Mouse (Mus musculus) fat pad, adult 2 months (tissue): Measurements from ENCODE around the gene Morc1.

Source experiments
- DNase-seq: peaks from one replicate; pipeline ENCODE4 v3.0.0-alpha.2; 2011; ENCODE audit warnings: low read depth, low spot score; ENCODE audit errors: extremely low read depth

Gene Morc1

DNA sequence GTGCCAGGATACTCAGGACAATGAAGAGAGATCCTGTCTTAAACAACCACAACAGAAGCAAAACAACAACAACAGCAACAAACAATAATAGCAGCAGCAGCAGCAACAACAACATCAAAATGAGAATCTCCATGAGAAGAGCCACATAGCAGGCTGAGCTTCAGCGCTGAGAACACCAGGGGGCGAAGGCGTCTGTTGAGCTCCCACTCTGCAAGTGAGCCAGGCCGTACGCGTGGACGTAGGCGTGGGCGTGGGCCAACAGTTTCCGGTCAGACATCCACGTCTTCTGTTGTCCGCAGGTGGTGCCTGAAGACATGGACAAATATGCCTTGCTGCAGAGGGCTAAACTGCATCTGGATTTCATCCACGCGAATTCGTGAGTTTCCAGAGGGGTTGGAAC lies at the start of gene Morc1:
Gene Morc1 (plus strand): TSS at position 211 of the 400 bp plus-strand sequence.
- DNase-seq = no peak

DNA sequence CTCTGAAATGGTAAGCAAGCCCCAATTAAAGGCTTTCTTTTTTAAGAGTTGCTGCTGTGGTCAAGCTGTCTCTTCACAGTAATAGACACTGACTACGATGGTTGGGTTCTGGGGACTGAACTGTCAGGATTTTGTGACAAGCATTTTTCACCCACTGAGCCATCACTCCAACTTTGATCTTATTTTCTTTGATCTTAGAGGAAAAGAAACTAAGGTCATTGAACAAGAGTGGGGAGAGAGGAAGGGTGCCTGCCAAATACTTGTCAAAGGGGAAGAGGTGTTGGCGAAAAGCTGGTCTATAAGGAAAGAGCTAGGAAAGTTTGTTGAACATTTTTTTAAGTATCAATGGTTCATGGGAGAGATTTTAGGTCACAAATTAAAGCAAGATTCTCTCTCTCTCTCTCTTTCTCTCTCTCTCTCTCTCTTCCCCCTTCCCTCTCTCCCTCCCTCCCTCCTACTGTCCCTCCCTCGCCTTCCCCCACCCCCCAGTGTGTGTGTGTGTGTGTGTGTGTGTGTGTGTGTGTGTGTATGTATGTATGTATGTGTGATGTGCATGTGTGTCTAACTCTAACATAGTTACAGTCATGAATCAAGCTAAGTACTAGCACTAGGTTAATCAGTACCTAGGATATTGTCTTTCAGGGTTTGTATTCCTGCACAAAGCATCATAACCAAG lies 47.3 kb upstream of the Morc1 start:
- DNase-seq = no peak

DNA sequence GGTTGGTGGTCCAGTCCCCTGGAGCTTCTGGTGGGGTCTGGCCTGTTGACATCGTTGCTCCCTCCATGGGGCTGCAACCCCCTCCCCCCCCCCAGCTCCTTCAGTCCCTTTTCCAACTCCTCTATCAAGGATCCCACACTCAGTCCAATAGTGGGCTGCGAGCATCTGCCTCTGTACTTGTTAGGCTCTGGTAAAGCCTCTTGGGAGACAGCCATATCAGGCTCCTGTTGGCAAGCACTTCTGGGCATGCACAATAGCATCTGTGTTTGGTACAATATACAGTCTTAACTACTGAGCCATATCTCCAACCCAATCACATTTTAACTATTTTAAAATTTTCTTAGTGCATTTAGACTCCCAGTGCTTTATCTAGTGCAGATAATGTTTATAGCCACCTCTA lies 44.1 kb upstream of the Morc1 start:
- no peak for DNase-seq

DNA sequence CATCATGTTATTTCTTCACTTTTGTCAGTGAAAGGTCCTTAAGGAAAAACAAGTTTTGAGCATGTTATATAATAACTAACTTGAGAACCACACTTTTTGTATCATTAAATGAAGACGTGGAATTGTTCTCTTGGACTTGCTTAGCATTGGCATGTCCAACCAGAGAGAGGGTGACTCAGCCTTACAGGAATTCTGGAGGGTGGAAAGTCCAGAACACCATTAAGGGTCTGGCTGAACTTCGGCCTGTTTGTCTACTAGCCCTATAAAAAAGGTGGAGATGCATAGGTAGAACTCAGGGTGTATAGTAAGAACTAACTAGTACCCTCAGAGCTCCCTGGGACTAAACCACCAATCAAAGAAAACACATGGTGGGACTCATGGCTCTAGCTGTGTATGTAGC lies 35.8 kb upstream of the Morc1 start:
- DNase-seq = no peak

DNA sequence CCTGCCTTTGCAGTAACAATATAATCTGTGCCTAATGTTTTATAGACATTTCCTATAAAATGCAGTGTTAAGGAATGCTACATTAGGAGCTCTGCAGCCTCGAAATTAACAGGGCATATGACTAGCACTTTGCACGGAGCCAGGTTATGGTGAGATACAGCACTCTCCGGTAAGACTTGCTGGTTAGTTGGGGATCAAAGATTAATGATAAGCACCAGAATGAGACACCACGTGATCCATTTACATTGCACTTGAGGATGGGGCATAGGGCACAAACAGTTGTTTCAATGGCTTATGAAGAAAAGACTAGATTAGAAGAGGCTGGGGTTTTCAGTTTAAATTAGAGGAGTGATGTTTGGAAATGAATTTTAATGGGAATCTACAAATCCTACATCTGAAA lies 28.1 kb upstream of the Morc1 start:
- DNase-seq = no peak

DNA sequence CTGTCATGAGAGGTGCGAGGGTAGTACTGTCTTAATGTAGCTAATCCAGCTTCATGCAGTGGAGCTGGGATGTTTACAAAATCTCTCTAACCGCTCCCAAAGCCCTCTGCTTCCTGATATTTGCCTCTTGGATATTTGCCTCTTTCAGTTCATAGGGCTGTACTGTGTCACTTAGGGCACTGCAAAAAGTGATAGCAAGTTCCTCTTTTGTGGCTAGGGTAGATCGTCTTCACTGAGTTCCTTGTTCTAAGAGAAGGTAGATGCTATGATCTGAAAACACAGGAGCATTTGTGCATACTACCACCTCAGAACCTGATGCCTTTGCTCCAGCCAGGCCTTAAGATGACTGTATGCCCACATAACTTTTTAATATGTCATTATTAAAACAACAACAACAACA lies 27.6 kb upstream of the Morc1 start:
- no peak for DNase-seq

DNA sequence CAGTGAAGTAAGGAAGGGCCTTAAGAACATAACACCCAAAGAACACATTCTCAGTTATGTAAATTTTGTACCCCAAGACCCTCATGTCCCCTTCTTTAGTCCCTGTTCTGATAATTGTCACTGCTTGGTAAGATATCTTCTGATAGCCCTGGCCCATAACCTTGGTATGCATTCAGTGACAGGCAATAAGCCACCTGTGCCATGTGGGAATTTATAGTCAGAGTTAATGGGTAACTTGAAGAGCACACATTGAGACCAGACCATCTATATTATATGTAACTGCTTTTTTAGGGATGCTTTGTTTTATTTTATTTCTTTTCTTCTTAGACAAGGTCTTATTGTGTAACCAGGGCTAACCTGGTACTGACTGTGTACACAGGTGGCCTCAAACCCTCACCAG lies 27.0 kb upstream of the Morc1 start:
- no peak for DNase-seq

DNA sequence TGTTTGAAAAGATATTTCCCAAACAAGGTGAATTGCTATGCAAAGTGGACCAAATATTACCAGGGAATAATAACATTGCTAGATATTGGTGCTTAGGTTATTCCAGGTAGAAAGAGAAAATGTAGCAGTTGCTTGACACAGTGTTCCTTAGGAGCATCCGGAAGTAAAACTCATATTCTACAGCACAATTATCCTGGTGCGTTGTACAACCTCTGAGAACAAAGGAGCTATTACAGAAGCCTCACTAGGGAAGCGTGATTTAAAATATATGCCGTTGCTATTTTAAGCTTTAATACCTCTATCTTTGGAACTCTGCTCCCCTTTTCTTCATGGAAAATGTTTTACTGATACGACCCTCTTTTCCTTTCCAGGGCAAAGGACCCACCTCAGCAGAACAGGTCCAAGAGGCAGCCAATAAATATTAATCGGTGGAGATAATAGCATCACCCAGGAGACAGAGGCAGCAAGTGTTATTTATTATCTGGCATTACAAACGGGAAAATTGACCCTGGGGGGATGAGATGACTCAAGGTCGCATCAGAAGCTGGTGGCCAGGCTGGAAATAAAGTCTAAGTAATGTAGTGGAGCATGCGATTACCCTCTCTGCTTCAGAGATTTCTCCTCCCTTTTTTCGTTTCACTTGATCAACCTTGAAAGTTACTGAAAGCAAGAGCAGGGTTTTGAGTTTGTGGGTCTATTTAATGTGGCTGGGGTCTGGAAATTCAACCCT lies 25.2 kb upstream of the Morc1 start:
- no peak for DNase-seq

DNA sequence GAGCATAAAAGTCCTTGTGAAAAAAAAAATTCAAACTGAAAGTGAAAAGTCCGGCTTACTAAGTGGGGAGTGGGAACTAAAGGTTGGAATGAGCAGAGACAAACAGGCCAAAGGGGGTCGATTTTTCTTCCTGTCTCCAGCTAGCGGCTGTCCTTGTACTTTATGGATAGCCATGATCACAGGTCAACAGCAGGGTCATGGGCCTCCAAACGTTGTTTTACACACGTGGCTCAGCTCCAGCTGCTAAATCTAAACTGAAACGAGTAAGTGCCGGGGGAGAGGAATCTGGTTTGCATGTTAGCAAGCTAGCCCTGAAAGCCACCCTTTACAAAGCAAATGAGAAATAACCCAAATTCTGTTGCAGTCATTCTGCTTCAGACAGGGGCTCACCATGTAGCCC lies 21.5 kb upstream of the Morc1 start:
- DNase-seq = no peak

DNA sequence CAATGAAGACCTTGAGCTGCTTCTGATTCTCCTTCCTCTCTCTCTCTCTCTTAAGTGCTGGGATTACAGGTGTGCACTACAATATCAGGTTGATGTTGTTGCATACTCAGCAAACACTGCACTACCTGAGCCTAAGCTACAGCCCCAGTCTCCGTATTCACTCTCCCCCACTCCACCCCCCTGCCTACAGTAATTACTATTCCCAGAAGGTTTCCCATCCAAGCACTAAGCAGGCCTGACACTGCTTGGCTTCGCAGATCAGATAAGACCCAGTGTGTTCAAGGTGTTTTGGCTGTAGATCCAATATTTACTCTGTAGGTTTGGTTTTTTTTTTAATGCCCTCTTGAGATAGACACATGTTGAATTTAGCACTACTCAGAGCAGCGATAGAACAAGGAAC lies 20.9 kb upstream of the Morc1 start:
- no peak for DNase-seq

DNA sequence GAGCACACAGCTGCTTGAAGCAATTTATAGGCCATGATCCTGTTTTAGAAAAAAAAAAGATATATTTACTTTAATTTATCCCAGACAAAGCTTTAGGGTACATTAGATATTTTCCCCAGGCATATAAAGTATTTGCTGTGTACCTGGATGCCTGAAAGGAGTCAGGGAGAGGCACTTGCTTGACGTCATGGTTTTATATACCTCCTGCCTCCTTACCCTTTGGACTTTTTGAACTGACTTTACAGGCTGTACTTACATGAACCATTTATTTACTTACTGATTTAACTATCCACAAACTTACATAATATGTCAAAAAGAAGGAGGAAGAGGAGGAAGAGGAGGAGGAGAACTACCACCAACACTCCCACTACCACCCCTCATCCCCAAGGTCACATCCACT lies 18.8 kb upstream of the Morc1 start, which contains the start of gene Gm5485:
Gene Gm5485 (minus strand): TSS at position 171 of the 400 bp plus-strand sequence.
- no peak for DNase-seq

DNA sequence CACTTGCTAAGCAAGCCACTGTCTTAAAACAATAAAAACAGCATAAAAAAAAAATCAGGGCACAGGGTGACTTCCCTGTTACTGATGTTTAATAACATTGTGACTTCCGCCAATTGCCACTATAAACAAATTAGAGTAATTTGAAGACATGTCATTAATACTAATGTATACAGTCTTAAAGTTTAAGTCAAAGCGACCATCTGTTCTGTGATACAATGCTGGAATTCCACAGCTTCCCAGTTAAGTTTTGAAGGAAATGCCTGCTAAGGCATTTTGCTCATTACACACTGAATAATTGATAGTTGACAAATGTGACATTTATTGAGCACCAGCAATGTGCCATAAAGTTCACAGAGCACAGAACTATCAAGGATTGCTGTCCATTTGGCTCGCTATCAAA lies 12.5 kb upstream of the Morc1 start:
- no peak for DNase-seq

DNA sequence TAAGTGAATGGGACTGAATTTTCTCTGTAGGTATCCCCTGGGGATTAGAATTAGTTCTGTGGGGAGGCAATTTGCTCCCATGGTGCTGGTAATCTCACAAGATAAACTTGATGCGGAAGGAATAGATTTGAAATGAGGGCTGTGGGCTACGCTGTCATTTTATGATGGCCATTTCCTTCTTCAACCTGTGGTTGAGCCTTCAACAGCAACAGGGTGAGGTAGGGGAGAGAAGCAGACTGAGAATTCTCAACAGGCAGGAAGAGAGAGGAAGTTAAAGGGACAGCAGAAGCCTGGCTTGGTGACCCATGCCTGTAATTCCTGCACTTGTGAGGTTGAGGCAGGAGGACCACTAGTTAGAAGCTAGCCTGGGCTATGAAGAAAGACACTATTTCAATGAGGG lies 12.0 kb upstream of the Morc1 start:
- DNase-seq = no peak

DNA sequence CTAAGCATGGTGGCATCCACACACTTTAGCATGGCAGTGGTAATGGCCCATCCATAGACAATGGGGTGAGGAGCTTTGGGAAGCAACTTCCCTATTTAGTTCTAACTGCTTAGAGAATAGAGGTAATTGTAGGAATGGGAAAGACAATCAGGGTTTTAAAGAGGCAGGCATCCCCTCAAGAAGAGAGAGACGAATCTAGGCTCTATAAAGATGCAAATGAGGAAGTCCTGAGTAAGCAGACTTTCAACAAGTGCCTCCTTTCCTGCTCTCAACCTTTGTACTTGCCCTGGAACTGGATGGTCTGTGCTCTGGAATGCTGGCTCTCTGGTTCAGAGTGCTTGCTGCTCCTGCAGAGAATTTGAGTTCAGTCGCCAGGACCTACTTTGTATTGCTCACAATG lies 8.5 kb upstream of the Morc1 start:
- DNase-seq = no peak

DNA sequence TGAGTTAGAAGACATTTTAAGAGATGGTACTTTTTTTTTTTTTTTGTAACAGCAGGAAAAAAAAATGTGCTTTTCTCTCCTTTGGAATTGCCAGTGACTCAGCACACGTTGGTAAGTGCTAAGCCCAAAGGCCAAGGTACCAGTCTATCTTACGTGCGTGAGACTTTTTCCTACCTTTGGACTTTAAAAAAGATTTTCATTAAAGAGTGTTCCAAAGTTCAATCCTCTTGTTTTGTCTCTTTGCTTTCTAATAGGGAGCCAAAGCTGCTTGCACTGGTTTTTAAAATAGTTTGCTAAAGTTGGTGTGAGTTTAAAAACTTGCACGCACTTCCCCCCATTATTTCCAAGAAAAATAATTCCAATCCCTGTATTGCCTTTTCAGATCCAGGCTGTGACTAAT lies 7.0 kb upstream of the Morc1 start:
- no peak for DNase-seq

DNA sequence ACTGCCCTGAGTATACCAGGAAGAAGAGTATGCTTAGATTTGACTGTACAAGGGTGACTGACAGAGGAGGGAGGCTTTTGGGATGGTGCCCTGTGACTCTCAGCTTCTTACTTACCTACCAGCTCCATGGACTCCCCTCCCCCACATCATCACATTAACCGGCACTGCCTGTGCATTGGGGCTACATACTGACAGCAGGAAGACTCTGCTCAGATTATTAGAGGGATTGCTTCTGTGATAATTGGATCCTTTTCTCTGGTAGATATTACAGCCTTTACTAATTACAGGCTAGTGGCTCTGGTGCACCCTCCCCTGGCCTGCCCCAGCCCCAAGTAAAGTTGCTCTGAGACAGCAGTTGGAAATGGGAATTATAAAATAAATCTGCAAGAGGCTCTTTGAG lies 1.6 kb upstream of the Morc1 start:
- DNase-seq = no peak

DNA sequence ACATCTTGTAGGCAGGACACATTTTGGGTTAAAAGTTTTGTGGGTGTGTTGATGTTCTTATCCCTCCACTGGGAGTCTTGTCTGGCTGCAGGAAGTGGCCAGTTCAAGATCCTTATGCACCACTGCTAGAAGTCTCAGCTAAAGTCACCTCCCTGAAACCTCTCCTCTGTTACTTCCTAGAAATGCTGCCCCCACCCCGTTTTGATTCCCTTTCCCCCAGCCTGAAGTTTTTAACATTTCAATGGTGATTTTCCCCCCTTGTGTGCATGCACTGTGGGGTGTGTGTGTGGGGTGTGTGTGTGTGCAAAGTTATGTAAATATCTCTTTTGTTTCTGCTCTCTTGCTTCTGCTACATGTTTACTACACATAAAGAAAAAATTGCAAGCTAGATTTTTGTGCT lies 4.4 kb downstream of the Morc1 start:
- no peak for DNase-seq

DNA sequence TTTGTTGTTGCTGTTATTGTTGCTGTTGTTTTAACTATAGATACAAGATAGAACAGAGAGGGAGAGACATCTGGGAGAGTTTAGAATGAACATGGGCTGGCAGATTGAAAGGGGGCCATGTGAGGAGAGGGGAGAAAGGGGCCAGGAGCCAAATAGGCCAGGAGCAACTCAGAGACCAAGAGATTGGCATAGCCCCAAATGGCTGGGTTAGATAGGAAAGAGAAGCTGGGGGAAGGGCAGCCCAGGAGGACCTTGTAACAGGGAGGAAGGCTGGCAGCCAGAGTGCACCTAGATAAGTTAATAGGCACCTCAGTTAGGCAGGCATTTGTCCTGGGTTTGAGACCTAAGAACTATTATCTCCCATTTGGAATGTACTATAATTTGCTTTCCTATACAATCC lies 6.4 kb downstream of the Morc1 start:
- DNase-seq = no peak

DNA sequence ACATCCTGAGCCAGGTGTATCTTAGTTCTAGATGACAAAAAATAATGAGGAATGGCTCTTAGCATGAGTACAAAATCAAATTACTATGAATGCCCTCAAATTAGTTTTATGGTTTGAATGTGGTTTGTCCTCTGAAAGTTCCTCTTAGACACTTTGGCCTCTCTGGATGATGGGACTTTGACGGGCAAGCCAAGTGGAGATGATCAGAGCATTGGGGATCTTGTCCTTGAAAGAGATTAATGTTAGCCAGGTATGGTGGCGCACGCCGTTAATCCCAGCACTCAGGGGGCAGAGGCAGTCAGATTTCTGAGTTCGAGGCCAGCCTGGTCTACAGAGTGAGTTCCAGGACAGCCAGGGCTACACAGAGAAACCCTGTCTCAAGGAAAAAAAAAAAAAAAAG lies 13.6 kb downstream of the Morc1 start:
- no peak for DNase-seq

DNA sequence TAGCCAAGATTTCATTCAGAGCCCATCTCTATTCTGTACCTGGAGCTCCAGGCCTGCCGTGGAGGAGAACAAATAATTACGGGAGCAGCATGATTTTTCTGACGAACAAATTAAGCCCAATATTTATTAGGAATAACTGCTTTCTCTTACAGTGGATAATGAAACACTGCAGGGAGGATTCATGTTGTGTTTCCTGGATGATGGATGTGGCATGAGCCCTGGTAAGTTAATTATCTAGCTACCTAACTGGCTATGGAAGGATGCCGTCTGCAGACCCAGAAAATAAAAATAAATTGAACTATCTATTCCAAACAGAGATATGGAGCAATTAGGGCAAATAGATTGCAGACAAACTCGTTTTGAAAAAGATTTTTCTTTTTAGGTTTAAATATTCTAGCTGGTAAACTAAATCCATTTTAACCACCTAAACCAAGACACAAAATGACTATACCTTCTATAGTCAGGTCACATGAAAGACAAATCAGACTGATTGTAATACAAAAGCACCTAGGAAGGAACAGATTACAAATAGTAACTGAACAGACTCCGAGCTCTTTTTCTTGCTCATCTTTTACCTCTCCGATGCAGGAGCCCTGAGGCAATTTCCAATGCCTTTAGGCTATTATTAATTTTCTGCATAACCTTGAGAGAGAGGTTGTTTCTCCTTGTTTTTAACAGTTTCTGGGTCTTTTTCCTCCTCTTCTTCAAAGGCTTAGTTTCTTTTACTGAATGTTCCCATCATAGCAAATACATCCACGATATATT lies 15.3 kb downstream of the Morc1 start:
- DNase-seq = no peak

DNA sequence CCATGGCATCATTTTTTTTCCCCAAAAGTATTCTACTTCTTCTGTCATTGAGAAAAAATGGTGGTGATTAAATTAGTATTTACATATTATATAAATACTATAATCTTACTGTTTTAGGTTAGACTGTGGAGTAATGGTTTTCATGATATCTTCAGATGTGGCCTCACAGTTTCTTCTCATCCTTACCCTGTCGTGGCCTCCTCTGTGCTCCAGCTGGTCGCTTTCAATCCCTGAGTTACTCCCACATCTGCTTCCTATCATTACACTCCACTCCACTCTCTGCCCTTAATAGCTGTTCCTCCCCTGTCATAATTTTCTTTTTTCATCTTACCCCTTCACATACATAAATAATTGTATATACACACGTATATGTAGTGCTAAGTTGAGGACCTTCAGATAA lies 22.2 kb downstream of the Morc1 start:
- DNase-seq = no peak

DNA sequence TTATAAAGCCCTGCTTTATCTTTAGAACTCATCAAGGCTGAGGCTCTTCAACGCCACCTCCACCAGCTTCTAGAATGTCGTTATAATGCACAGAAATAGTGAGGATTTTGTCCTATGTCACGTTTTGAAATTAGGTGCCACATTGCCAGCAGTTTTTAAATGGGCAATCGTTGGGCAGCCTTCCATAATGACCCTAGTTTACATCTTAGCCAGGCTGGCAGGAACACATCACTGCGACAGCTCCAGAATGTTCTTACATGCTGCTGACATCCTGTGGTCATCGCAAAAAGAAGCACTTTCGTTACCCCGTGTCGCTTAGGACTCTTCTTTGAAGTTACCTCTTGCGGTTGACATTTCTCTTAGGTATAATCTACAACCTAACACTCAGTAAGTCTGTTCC lies 42.4 kb downstream of the Morc1 start:
- no peak for DNase-seq
